Mouse (Mus musculus): ENCODE results near the gene Adarb1. TPM values are rescaled to one million over a fixed set of nuclear protein-coding genes. Genes with fewer than 3 reads are reported as not detected.

Adarb1 gene
- polyA plus RNA-seq, 1 experiment, result 4.5 TPM

DNA sequence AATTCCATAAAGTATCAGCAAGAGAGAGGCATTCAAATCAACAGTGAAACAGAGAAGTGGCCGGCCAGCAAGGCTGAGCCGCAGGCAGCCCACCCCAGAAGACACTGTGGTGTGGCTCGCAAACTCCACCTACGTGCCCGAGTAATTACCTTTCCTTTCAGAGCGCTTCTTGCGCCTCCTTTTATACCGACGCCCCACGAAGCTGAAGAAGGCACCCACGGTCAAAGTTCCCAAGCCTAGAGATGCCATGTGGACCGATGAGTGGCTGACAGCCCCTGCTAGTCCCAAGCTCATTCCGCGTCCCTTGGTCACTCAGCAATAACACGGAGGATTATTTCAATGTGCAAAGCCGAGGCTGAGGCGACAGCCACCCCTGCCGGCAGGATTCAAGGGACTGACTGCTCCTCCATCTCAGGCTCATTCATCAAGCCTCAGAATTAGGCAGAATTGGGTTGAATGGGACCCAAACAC is 78.2 kb downstream of the Adarb1 start:
- no peaks in the 10 kb centered on the region for H3K79me2 ChIP-seq (ENCODE audit: control insufficient read depth, insufficient read depth)
- H3K4me3 ChIP-seq, result no peak overlapping the region
- H3K4me2 ChIP-seq (ENCODE audit: low read depth), result no peak overlapping the region
- no peak overlapping the region for H3ac ChIP-seq (ENCODE audit: control insufficient read depth, insufficient read length)
- TF ChIP-seq MYOD1 (IDR thresholded peaks at IDR 0.05; ENCODE audit: control insufficient read depth in 1 of 3, insufficient read length in 2 of 3, low read depth in 2 of 3) (no peak), SRF (IDR thresholded peaks at IDR 0.05; ENCODE audit: control insufficient read depth, insufficient read length, low read depth) (no peak), POLR2AphosphoS2 (IDR thresholded peaks at IDR 0.05; ENCODE audit: insufficient read length, low read depth) (no peak), MYOG (IDR thresholded peaks at IDR 0.05; ENCODE audit: control insufficient read depth in 1 of 3, insufficient read depth in 1 of 3, insufficient read length in 2 of 3, low read depth in 2 of 3) (no peak), E2F4 (IDR thresholded peaks at IDR 0.05; ENCODE audit: insufficient read depth) (no peak), POLR2A (IDR thresholded peaks at IDR 0.05; ENCODE audit: insufficient read length, low read depth) (no peak), TCF3 (IDR thresholded peaks at IDR 0.05; ENCODE audit: insufficient read length, low read depth) (no peak), USF1 (IDR thresholded peaks at IDR 0.05; ENCODE audit: low read depth) (no peak), MAX (IDR thresholded peaks at IDR 0.05; ENCODE audit: low read depth) (no peak), CEBPB (IDR thresholded peaks at IDR 0.05; ENCODE audit: insufficient read depth, poor library complexity, severe bottlenecking) (no peak), REST (IDR thresholded peaks at IDR 0.05; ENCODE audit: insufficient read depth, insufficient read length) (no peak), TCF12 (IDR thresholded peaks at IDR 0.05; ENCODE audit: insufficient read depth, poor library complexity, severe bottlenecking) (no peak)
- H3K27me3 ChIP-seq (ENCODE audit: control insufficient read depth, insufficient read depth, insufficient read length), result no peaks in the 10 kb centered on the region
- no peaks in the 10 kb centered on the region for H3K36me3 ChIP-seq (ENCODE audit: control insufficient read depth, insufficient read depth)

DNA sequence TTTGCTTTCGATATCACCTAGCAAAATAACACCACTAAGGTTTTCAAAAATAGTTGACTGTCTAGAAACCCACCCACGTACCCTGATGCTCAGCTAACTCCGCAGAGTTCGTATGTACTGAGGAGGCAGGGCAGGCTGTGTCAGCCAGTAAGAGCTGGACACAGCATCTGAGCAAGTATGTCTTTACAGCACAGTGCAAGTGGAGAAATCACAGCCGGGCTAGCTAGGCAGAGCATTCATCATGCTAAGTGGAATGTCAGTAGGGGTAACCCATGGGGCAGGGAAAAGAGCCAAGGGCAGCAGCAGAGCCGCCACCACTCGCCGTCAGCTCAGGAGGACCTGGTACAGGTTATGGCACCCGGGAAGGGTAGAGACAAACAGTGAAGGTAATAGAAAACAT is 84.6 kb downstream of the Adarb1 start:
- Histone ChIP-seq H3K27me3 (ENCODE audit: control insufficient read depth, insufficient read depth, insufficient read length) (no peaks in the 10 kb centered on the region), H3K79me2 (ENCODE audit: control insufficient read depth, insufficient read depth) (no peaks in the 10 kb centered on the region), H3K4me3 (no peak overlapping the region), H3K36me3 (ENCODE audit: control insufficient read depth, insufficient read depth) (no peaks in the 10 kb centered on the region), H3K4me2 (ENCODE audit: low read depth) (no peak overlapping the region), H3ac (ENCODE audit: control insufficient read depth, insufficient read length) (no peak overlapping the region)
- TF ChIP-seq USF1 (IDR thresholded peaks at IDR 0.05; ENCODE audit: low read depth), result no peak
- TF ChIP-seq E2F4 (IDR thresholded peaks at IDR 0.05; ENCODE audit: insufficient read depth), result no peak
- TF ChIP-seq CEBPB (IDR thresholded peaks at IDR 0.05; ENCODE audit: insufficient read depth, poor library complexity, severe bottlenecking), result no peak
- TF ChIP-seq MYOD1 (IDR thresholded peaks at IDR 0.05; ENCODE audit: control insufficient read depth in 1 of 3, insufficient read length in 2 of 3, low read depth in 2 of 3), result no peak
- no peak for TF ChIP-seq POLR2A (IDR thresholded peaks at IDR 0.05; ENCODE audit: insufficient read length, low read depth)
- TF ChIP-seq MYOG (IDR thresholded peaks at IDR 0.05; ENCODE audit: control insufficient read depth in 1 of 3, insufficient read depth in 1 of 3, insufficient read length in 2 of 3, low read depth in 2 of 3), result no peak

DNA sequence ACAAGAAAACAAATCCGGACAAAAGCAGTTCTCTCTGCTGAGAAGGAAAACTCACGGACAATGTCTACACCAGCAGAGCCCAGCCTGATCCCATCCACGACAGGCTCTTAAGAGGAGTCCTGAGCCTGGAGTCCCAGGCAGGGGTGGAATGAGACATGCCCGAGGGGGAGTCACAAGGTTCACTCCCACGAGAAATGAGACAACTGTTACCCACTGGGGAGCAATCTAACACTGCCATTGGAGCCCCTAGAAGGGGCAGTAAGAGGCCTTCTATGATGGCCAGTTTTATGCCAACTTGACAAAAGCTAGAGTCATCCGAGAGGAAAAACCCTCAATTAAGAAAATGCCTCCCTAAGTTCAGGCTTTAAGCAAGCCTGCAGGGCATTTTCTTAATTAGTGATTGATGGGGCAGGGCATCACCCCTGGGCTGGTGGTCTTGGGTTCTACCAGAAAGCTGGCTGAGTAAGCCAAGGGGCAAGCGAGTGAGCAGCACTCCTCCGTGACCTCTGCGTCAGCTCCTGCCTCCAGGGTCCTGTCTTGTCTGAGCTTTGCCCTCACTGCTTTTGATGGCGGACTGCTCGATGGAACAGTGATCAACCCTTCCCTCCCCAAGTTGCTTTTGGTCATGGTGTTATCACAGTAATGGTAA is 88.5 kb downstream of the Adarb1 start:
- Histone ChIP-seq H3K36me3 (ENCODE audit: control insufficient read depth, insufficient read depth) (no peaks in the 10 kb centered on the region), H3K79me2 (ENCODE audit: control insufficient read depth, insufficient read depth) (no peaks in the 10 kb centered on the region), H3ac (ENCODE audit: control insufficient read depth, insufficient read length) (no peak overlapping the region), H3K27me3 (ENCODE audit: control insufficient read depth, insufficient read depth, insufficient read length) (no peaks in the 10 kb centered on the region), H3K4me2 (ENCODE audit: low read depth) (no peak overlapping the region), H3K4me3 (no peak overlapping the region)
- TF ChIP-seq MYOD1 (IDR thresholded peaks at IDR 0.05; ENCODE audit: control insufficient read depth in 1 of 3, insufficient read length in 2 of 3, low read depth in 2 of 3), result no peak
- TF ChIP-seq TCF3 (IDR thresholded peaks at IDR 0.05; ENCODE audit: insufficient read length, low read depth), result no peak
- no peak for TF ChIP-seq MYOG (IDR thresholded peaks at IDR 0.05; ENCODE audit: control insufficient read depth in 1 of 3, insufficient read depth in 1 of 3, insufficient read length in 2 of 3, low read depth in 2 of 3)
- TF ChIP-seq MAX (IDR thresholded peaks at IDR 0.05; ENCODE audit: low read depth), result no peak
- no peak for TF ChIP-seq TCF12 (IDR thresholded peaks at IDR 0.05; ENCODE audit: insufficient read depth, poor library complexity, severe bottlenecking)
- no peak for TF ChIP-seq POLR2AphosphoS2 (IDR thresholded peaks at IDR 0.05; ENCODE audit: insufficient read length, low read depth)
- no peak for TF ChIP-seq CEBPB (IDR thresholded peaks at IDR 0.05; ENCODE audit: insufficient read depth, poor library complexity, severe bottlenecking)

DNA sequence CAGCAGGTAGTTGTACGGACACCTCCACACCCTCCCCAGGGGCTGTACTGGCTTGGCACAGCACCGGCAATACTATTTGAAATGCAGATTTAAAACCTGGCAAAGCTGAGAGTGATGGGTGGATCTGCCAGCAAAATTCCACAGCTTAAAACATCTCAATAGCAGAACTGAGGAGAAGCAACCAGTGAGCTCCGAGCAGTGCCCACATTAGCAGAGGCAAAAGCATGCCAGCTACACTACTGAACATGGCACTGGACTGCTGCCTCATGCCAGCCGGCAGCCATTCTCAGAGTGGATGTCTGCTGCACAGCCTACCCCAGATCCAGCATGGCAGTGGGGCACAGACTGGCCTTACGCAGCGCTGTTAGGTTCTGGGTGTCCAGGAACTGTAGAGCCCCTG is 93.4 kb downstream of the Adarb1 start:
- no peak for TF ChIP-seq TCF3 (IDR thresholded peaks at IDR 0.05; ENCODE audit: insufficient read length, low read depth)
- H3ac ChIP-seq (ENCODE audit: control insufficient read depth, insufficient read length), result no peak overlapping the region
- no peaks in the 10 kb centered on the region for H3K27me3 ChIP-seq (ENCODE audit: control insufficient read depth, insufficient read depth, insufficient read length)
- no peak overlapping the region for H3K4me2 ChIP-seq (ENCODE audit: low read depth)
- H3K79me2 ChIP-seq (ENCODE audit: control insufficient read depth, insufficient read depth), result no peaks in the 10 kb centered on the region
- no peaks in the 10 kb centered on the region for H3K36me3 ChIP-seq (ENCODE audit: control insufficient read depth, insufficient read depth)
- no peak overlapping the region for H3K4me3 ChIP-seq

DNA sequence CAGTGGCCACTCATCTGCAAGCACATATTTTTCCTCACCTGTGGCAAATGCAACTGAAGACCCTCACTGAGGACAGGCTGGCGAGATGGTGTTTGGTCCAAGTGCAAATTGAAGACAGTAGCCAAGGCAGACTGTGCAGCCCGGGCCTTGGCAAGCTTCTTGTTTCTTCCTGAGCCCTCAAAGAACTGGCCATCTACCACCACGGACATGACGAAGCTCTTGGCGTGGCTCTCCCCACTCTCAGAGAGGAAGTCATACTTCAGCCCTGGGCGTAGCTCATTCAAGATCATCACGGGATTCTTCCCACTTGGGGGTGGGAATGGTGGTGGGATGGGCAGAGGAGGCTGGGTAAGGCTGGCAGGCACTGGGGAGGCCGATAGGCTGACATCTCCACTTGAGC is 96.5 kb downstream of the Adarb1 start:
- H3K4me2 ChIP-seq (ENCODE audit: low read depth), result no peak overlapping the region
- H3K27me3 ChIP-seq (ENCODE audit: control insufficient read depth, insufficient read depth, insufficient read length), result no peaks in the 10 kb centered on the region
- no peaks in the 10 kb centered on the region for H3K36me3 ChIP-seq (ENCODE audit: control insufficient read depth, insufficient read depth)
- no peaks in the 10 kb centered on the region for H3K79me2 ChIP-seq (ENCODE audit: control insufficient read depth, insufficient read depth)
- no peak overlapping the region for H3ac ChIP-seq (ENCODE audit: control insufficient read depth, insufficient read length)
- TF ChIP-seq POLR2AphosphoS2 (IDR thresholded peaks at IDR 0.05; ENCODE audit: insufficient read length, low read depth) (no peak), SRF (IDR thresholded peaks at IDR 0.05; ENCODE audit: control insufficient read depth, insufficient read length, low read depth) (no peak), TCF3 (IDR thresholded peaks at IDR 0.05; ENCODE audit: insufficient read length, low read depth) (no peak), MAX (IDR thresholded peaks at IDR 0.05; ENCODE audit: low read depth) (no peak), REST (IDR thresholded peaks at IDR 0.05; ENCODE audit: insufficient read depth, insufficient read length) (no peak), POLR2A (IDR thresholded peaks at IDR 0.05; ENCODE audit: insufficient read length, low read depth) (no peak)
- H3K4me3 ChIP-seq, result no peak overlapping the region

Data from myocyte (in vitro differentiated cells).